Mouse (Mus musculus) gastrocnemius, postnatal 25 days (tissue): ENCODE results near the gene Nab2. TPM values are rescaled to one million over a fixed set of nuclear protein-coding genes. Genes with fewer than 3 reads are reported as not detected.
"Not testable (repeated sequence)": the region's sequence is repeated elsewhere in the genome, so short reads cannot be mapped to it uniquely, and the experiment has no call there.

Experiments
- DNase-seq: peaks from one replicate; pipeline ENCODE4 v3.0.0; 2022
- total RNA-seq, 2 experiments: library from RNA; stranded (reverse); gene quantifications; 1 replicate in 1 of 2; 2 replicates in 1 of 2; pipeline ENCODE4 v1.2.3; 2021

Gene Nab2
- total RNA-seq, 2 experiments from 2014 or later, result 2.5 to 4.7 TPM

DNA sequence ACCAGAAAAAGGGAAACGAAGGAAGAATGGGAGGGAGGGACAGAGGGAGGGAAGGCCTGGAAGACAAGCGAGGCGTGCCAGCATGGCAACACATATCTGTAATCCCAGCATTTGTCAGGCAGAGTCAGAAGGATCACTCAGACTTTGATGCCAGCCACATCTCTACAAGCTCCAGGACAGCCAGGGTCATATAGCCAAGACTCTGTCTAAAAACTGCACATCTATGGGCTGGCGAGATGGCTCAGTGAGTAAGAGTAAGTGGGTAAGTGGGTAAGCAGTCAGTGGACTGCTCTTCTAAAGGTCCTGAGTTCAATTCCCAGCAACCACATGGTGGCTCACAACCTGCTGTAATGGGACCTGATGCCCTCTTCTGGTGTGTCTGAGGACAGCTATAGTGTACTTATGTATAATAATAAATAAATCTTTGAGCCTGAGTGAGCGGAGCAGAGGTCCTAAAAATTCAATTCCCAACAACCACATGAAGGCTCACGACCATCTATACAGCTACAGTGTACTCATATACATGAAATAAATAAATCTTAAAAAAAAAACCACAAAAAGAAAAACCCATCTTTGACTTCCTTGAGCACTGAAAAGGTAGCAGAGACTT is 5.8 kb upstream of the Nab2 start:
- DNase-seq, result no peak

DNA sequence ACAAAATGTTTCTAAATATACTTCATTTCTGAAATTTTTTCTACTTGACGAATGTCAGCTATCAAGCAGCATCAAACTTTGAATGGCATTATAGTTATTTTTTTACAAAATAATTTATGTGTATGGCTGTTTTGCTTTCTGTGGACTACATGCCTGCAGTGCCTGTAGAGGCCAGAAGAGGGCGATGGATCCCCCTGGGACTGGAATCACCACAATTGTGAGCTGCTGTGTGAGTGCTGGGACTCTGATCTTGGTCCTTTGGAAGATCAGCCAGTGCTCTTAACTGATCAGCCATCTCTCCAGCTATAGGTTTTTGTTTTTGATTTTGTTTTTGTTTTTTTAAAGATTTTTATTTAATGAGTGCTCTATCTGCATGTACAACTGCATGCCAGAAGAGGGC is 2.9 kb upstream of the Nab2 start:
- no peak for DNase-seq

DNA sequence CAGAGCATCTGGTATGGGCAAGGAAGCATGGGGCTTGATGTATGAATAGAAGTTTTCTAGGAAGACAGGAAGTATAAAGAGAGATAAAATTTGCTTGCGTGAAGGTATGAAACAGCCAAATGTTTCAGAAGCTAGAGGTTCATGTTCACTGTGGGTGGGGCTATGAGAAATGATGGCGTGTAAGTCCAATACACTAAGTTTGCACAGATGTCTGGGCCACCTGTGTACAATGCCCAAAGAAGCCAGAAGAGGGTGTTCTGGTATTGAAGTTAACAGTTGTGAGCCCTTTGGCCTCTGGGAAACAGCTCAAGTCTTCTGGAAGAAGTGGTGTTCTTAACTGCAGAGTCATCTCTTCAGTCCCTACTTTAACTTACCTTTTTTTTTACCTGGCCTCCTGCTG is 1.8 kb upstream of the Nab2 start:
- DNase-seq, result no peak

DNA sequence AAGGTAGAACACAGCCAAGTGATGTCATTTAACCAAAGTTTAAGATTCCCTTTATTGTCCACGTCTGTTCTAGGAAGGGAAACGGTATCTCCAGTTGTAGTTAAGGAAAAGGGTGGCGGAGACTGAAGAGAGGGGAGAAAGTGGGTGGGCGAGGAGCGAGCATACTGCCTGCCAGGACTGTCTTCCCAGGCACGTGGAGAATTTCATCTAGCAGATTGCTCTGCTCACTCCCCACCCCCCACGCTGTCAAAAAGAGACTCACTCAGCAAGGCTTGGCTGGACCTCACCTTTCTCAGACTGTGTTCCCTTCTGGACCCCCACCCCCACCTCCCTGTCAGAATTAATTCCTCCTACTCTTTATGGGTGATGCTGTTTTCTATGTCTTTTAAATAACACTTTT is 802 bp upstream of the Nab2 start:
- no peak for DNase-seq

DNA sequence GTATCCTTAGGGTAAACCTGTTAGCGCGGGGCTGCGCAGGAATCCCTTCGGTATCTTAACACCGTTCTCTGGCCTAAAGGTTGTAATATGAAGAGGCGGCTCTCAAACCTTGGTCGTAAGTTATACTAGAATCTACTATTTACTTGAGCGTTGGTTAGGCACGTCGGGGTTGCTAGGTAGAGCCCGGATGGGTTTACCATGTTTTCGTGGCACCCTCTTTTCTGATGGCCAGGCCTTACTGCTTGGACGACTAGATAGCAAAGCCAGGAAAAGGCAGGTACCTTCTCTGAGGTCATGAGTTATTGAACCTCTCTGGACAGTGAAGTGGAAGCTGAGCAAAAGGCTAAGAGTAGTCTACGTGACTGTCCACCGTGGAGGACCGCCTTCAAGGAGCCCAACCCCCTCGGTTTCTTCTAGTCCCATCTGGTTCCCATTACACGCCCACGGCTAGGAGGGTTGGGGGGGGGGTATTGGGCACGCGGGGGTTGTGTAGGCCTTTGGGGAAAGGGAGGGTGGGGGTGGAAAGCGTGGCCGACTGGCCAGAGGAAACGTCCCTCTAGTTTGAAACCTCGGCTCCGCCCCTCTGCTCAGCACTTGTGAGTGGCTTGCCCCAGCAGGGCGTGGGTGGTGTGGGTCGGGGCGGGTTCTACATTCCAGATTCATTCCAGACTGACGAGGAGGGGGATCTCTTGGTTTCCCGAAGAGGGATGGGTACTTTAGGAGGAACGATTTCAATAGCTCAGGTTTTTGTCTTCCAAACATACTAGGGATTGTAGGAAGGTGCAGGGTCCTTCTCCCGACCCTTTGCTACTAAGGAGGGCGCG is 887 bp downstream of the Nab2 start:
- peak; percentile 93 for DNase-seq

DNA sequence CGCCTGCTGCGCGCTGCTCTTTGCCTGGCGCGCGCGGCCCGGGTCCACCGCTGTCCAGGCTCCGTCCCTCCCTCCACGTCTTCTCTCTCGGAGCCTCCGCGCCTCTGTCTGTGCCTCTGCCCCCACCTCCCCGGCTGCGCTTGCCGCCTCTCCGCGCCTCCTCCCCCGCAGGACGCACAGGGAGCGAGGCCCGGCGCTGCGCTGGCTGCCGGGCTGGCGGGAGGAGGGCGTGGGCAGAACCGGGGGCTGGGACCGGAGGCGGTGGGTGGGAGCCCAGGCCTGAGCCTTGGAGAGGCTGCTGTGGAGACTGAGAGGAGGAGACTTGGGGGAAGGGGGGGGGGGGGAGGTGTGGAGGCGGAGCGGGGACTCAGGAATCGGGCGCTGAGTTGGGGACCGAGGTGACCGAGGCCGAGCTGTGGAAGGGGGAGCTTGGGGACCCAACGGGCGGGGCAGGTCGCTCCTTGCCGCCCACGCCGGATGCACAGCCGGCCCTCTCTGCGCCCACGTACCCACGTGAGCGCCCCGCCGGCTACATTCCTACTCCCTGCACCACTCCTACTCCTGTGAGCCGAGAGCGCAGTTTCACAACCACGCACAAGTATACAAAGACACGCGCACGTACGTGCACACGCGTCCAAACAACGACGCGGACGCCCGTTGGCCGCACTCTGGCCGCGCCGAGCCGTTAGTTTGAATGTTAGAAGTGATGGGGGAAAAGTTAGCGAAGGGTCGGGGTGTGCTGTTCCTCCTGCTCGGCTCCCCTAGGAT is 1.7 kb downstream of the Nab2 start, which contains the start of gene Nemp1:
Nemp1 (plus strand) TSS at position 401 of the 768 bp plus-strand sequence.
- peak; percentile 94 for DNase-seq

DNA sequence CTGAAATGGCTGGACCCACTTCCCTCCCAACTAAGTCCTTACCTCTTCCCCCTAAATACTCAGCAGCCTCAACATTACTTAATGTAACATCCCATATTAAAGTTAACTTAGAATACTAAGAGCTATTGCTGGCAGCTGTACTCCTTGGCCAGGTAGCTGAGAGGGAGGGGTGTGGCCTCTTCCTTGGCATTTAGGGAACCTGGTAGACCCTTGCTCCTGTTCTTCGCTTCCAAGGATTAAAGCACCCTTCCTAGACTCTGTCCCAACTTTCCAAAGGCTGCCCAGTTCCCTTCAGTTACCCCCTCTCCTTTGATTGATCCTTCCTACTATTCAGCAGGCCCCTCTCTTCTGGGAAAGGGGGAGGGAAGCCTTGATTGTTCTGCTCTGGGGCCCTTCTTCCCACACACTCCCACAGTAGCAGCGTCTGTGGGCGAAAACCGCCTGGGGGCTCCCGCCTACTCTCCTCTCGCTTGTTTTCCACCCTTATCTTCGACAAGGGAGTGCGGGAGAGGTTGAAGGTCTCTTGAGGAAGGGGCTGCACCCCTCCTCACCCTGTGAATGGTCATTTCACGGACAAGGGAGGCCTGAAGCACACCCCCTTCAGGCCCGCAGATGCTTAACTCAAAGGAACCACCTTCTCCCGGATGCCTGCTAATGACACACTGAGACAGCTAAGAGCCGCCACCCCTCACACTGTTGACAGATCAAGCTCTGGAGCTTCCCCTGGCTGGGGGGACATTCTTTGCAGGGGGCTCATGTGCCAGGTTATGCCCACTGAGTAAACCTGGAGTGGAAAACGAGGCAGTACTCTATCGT is 2.8 kb downstream of the Nab2 start:
- no peak for DNase-seq

DNA sequence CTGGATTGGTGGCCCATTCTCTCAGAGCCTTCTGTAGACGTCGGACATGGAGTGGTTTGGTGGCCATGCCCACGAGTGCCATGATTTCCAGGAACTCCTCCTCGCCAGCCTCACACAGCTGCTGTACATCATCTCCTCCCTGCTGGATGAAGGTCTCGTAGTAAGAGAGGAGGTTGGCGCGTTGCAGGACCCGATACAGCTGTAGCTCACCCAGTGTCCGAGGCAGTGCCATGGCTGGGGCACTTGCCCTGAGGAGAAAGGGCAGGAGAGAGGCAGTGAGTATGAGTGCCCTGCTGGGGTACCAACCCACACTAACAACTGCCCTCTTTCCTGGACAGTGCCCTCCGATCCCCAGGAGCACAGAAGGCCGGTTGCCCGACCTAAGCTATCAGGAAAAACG is 3.5 kb downstream of the Nab2 start:
- no peak for DNase-seq

DNA sequence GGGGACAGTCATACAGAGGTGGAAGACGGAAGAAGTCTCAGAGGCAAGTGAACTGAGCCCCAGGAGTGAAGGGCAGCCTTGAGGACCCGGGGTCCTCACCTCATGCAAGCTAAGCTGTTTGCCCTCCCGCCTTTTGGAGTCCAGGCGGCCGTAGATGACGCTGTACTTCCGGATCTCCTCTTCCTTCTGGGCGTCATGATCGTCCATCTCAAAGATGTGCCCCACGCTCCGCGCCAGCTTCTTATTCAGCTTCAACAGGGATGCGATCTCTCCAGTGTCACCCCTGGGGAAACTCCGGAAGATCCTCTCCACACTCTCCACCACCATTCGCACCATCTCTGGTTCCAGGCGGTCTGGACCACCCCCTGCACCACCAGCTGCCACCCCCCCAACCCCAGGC is 4.2 kb downstream of the Nab2 start:
- DNase-seq, result no peak

DNA sequence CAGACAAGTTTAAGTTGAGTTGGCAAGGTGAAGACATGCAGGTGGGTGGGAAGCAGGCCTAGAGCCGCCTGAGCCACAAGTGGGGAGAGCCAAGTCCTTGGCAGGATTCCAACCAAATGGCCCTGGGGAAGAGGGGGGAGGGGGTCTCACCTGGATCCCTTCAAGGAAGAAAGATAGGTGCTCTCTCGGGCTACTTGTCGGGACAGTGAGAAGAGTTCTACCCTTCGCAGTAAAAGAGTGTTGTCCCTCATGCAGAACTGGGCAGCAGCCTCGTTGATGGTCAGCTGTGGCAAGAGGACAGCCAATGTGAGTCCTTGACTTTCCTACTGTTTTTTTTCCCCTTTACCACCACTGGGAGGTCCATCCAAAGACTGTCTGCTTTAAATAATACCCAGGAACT is 4.8 kb downstream of the Nab2 start:
- no peak for DNase-seq

DNA sequence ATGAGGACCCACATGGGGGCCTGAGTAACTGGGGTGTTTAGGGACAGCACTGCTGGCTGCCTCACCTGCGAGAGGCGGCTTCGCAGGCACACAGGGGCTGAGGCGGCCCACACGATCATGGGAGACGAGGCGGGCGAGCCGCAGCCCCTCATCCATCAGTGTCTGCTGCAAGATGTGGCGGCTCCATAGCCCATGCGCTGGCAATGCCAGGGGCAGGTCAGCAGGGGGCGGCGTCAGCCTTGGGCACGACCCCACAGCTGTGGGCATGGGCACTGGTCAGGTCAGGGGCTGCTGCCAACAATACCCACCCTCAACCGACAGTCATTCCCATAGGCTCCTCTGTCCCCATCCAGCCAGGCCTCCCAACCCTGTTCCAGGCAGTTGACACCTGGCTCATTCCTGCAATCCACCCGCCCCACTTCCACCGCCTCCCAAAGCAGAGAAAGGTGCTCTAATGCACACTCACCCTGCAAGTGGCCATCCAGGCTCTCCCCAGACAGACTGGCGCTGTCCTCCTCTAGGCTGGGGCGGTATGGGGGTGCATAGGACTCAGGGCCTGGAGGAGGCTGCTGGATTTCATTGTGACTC is 5.6 kb downstream of the Nab2 start:
- DNase-seq, result no peak

DNA sequence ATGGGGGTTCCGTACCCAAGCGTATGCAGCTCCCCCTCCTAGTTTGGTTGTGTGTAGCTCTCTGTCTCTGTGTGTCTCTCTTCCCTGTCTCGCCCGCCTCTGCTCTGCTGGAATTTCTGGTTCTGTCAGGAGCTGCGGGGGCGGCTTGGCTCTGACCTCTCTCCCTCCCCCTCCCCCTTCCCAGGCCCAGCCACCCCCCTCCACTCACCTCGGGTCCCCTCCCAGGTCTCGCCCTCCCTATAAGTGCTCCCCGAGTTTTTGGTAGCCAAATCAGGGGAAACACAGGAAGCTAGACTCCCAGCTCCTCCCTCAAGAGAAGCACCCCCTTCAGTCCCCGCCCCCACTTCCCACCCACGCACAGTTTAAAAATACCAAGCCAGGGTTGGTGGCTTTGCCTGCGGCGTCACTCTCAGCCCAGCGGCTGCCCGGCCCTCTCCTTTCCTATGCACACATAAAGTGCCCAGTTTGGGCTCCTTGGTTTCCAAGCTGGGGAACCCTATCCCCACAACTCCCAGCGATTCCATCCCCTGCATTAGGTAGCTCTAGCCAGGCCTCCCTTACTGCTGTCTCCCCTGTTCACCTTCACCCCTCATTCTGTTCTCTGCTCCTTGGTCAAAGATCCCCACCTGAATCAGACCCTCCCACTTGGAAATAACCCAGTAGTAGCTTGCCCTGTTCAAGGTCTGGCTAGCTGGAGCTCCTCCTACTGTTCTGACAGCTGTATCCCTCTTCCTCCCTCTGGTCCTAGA is 6.3 kb downstream of the Nab2 start:
- peak; percentile 71 for DNase-seq

DNA sequence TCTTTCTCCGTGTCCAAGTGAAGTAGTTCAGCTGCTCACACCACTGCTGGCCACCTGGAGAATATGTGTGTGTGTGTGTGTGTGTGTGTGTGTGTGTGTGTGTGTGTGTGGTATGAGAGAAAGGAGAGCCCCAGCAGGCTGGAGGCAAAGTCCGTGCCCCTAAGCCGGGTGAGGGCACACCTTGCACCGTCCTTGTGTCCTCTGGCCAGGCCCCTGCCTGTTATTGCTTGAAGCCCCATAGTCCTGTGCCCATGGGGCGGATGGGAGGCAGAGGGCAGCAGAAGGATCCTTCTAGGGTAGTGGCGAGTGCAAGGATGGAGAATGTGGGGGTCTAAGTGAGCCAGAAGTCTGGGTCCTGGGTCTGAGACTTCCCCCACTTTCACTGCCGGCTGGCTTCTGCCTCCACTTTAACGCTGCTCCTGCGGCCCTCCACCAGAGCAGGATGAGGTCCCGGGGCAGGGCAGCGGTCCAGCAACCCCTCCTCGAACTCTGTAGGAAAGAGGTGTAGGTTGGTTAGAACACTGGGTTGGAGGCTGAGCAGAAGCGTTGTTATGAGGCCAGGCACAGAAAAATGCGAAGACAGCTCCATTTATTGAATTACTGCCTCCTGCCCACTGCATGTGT is 7.0 kb downstream of the Nab2 start:
- DNase-seq, result peak; percentile 36

DNA sequence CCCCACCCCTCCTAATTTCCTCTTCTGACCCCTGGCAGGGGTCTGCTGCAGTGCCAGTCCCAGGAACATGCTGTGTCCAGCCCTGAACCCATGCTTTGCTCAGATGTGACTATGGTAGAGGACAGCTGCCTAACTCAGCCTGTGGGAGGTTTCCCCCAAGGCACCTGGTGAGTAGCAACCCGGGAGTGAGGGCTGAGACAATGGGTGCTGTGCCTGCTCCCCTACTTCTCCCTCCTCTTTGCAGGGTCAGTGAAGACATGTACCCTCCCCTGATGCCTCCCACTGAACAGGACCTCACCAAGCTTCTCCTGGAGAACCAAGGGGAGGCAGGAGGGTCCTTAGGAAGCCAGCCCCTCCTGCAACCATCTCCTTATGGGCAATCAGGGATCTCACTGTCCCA is 8.8 kb downstream of the Nab2 start:
- no peak for DNase-seq

DNA sequence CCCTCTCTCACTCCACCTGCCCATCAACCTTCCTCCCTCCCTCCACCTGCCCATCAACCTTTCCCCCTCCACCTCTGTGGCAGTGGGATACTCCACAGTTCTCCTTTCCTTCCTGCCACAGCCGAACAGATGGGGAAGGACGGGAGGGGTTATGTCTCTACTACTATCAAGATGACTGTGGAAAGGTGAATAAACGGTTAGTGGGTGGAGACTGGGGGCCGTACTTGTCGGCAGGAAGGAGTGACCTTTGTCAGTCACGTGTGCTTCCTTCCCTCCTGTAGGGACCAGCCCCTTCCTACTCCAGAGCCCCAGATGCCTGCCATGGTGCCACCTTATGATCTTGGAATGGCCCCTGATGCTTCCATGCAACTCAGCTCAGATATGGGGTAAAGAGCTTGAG is 10.3 kb downstream of the Nab2 start:
- DNase-seq, result no peak

DNA sequence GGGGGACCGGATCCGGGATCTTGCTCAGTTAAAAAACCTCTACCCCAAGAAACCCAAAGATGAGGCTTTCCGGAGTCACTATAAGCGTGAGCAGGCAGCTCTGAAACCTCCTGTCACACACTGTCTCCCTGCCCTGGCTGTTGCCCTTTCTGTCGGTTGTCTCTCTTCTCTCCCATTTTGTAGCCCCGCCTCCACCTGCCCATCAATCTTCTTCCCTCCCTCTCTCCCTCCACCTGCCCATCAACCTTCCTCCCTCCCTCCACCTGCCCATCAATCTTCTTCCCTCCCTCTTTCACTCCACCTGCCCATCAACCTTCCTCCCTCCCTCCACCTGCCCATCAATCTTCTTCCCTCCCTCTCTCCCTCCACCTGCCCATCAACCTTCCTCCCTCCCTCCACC is 10.8 kb downstream of the Nab2 start:
- DNase-seq, result not testable (repeated sequence)

DNA sequence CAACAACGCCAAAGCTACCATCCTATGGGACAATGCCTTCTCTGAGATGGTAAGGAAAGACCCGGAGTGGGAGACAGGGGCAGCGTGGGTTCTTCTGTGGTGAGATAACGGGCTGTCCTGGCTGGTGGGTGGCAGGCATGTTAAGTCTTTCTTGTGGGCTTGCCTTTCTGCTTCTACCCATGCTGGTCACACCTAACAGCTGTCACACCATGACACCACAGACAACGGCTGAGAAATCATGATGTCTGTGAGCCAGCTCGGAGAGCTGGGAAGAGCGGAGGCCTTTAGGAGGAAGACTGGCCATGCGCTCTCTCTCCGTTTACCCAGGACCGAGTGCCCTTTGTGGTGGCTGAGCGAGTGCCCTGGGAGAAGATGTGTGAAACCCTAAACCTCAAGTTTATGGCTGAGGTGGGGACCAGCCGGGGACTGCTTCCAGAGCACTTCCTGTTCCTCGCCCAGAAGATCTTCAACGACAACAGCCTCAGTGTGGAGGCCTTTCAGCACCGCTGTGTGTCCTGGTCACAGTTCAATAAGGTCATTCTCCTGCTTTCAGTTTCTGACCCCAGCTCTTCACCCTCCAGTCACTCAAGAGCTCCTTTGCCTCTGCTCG is 13.3 kb downstream of the Nab2 start:
- DNase-seq, result no peak

DNA sequence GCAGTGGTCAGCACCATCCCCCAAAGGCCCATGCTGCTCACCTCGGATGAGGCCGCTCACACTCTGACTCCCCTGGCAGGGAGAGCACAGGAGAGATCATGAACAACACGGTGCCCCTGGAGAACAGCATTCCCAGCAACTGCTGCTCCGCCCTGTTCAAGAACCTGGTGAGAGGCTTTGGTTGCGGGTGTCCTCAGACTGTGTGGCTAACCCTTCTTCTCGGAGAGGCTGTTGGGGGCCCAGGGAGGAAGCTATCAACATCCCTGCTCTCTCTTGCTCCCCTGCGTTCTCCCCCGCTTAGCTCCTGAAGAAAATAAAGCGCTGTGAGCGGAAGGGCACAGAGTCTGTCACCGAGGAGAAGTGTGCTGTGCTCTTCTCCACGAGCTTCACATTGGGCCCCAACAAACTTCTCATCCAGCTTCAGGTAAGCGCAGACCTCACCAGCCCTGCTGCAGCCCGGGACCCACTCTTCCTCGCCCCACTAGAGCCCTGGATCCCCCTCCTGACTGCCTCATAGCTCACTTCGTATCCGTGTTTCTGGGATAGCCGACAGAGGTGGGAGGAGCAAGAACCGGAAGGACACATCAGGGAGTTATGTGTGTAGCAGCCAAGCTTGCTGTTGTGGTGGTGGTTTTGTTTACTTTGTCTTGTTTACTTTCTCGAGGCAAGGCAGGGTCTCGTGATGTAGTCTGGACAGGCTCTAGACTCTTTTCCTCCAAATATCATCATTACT is 15.3 kb downstream of the Nab2 start:
- no peak for DNase-seq

DNA sequence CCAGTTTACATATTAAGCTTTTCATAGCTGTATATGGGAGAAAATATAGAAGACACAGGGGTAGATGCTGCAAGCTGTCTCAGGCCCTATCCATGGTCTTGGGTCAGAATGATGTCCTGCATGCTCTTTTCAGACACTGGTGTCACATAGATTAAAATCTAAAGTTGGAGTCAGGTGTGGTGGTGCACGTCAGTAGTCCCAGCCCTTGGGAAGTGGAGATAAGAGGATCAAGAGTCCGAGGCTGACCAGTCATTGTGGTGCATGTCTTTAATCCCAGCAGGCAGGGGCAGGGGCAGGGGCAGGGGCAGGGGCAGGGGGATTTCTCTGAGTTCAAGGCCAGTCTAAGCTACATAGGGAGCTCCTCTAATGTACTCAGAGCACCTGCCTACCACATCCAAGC is 22.6 kb downstream of the Nab2 start:
- DNase-seq, result no peak
